Mouse (Mus musculus) embryonic facial prominence, embryonic 14.5 days (tissue): ENCODE measurements around the gene Fam124b. TPM values are rescaled to one million over a fixed set of nuclear protein-coding genes. Genes with fewer than 3 reads are reported as not detected.

Experiments
- ATAC-seq: fragments of 200-750 bp; cut with Nextera tagmentation; 2 replicates; pipeline ENCODE4 v1.8.0; 2017; ENCODE audit warnings: low read depth, moderate number of reproducible peaks, moderate TSS enrichment
- DNase-seq: peaks from one replicate; pipeline ENCODE4 v3.0.0-alpha.2; 2015; ENCODE audit warnings: low spot score
- H3K27ac ChIP-seq: fragments of 300-500 bp; sonication (generic); replicated peaks from 2 replicates; pipeline ENCODE4 v1.5.1; 2014; ENCODE audit warnings: low read depth, mild to moderate bottlenecking, low read length, moderate library complexity
- H3K27me3 ChIP-seq: fragments of 300-500 bp; sonication (generic); replicated peaks from 2 replicates; pipeline ENCODE4 v1.6.1; 2014; ENCODE audit warnings: low read length; ENCODE audit not compliant: control insufficient read depth, insufficient read depth
- H3K36me3 ChIP-seq: fragments of 300-500 bp; sonication (generic); 2 replicates; pipeline ENCODE4 v1.6.1; 2014; ENCODE audit warnings: low read length, mixed read lengths; ENCODE audit not compliant: control insufficient read depth, insufficient read depth
- H3K4me1 ChIP-seq: fragments of 300-500 bp; sonication (generic); 2 replicates; pipeline ENCODE4 v1.6.1; 2014; ENCODE audit warnings: antibody characterized with exemption, low read length; ENCODE audit not compliant: control insufficient read depth, insufficient read depth
- H3K4me2 ChIP-seq: fragments of 300-500 bp; sonication (generic); 2 replicates; pipeline ENCODE4 v1.6.1; 2014; ENCODE audit warnings: low read depth, mild to moderate bottlenecking, low read length, moderate library complexity, mixed read lengths
- H3K4me3 ChIP-seq: fragments of 300-500 bp; sonication (generic); 2 replicates; pipeline ENCODE4 v1.5.1; 2014; ENCODE audit warnings: low read depth, mild to moderate bottlenecking, low read length
- H3K9ac ChIP-seq: fragments of 300-500 bp; sonication (generic); 2 replicates; pipeline ENCODE4 v1.6.1; 2014; ENCODE audit warnings: low read depth, mild to moderate bottlenecking, low read length, moderate library complexity, mixed read lengths
- H3K9me3 ChIP-seq: fragments of 300-500 bp; sonication (generic); 2 replicates; pipeline ENCODE4 v1.6.1; 2016; ENCODE audit warnings: low read length; ENCODE audit not compliant: control insufficient read depth
- WGBS: fragments of 180-500 bp; shearing (Covaris S2); extraction: QIAGEN DNeasy Blood & Tissue Kit; methylation state at CpG from one replicate; pipeline ENCODE4 v1.1.7; 2014; 5-methylcytosine and 5-hydroxymethylcytosine counted together
- polyA plus RNA-seq: library from polyadenylated mRNA; unstranded; fragments of >200 nt; fragmentation: Nextera tagmentation; extraction: Ambion mirVana; gene quantifications from 2 replicates; pipeline ENCODE4 v1.2.1, GENCODE M21; 2014

Fam124b gene
- 1.1 and 1.4 TPM in 2 replicates for polyA plus RNA-seq

DNA sequence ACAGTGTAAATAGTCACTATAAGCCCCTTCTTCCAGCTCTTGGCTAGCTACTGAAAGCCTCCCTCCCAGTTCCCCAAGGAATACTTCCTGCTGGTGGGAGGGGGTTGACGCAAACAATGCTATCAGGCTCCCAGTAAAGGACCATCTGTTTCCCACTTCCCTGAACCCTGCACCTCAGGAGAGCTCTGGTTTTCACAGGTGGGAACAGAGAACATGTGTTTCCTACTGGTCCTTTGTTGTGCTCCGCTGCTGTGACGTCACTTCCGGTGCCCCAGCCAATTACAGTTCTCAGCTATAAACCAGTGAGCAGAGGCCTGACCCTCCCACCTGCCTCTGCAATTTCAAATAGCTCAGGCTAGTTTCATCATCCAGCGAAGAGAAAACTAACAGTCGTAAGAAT lies at the start of gene Fam124b:
Gene Fam124b (minus strand): TSS at position 206 of the 400 bp plus-strand sequence.
- H3K4me3 ChIP-seq: no peak within 1 kb of the TSS
- H3K9ac ChIP-seq: no peak within 1 kb of the TSS
- DNase-seq (peak; percentile 64), ATAC-seq (peak; percentile 74)
- 70% methylated on average over 6 of the region's 6 CpGs for WGBS
- no peaks in the 10 kb centered on the region for H3K9me3 ChIP-seq
- no peaks in the 10 kb centered on the region for H3K27me3 ChIP-seq
- no peaks in the 10 kb centered on the region for H3K4me1 ChIP-seq
- no peaks in the 10 kb centered on the region for H3K36me3 ChIP-seq
- no peak within 1 kb of the TSS; the same call in 1 of the 2 replicates for H3K27ac ChIP-seq
- H3K4me2 ChIP-seq: no peak within 1 kb of the TSS

GRCm38 (mm10) chr1:80260443-80260842 lies 42.2 kb upstream of the Fam124b start:
- no peak overlapping the region for H3K27ac ChIP-seq
- H3K9ac ChIP-seq: no peak overlapping the region
- H3K9me3 ChIP-seq: no peaks in the 10 kb centered on the region
- 81% methylated on average over 1 of the region's 1 CpGs for WGBS
- ATAC-seq (0 out of 2 replicates have a peak, but pooled peaks have one; percentile 41), DNase-seq (no peak)
- no peak overlapping the region for H3K4me3 ChIP-seq
- H3K36me3 ChIP-seq: peaks cover 10% of the 10 kb centered on the region
- H3K4me1 ChIP-seq: no peaks in the 10 kb centered on the region
- no peaks in the 10 kb centered on the region for H3K27me3 ChIP-seq
- H3K4me2 ChIP-seq: no peak overlapping the region

DNA sequence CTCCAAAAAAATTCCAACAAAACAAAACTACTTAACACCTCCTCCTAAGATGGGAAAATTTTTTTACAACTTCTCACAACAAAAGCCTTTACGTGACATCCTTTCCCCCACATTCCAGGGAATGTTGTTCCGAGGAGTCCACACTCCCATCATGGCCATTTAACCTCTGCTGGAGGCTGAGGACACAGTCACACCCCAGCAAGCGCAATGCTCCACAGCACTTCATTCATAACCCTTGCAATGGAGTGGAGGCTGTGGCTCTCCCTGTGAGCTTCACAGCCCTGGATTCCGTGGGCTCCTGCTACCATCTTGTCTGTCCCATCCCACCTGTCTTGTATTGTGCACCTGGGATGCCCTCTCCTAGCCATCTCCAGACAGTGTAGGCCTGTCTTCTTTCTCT lies 40.4 kb upstream of the Fam124b start:
- ATAC-seq: no peak

GRCm38 (mm10) chr1:80253309-80253708 lies 35.0 kb upstream of the Fam124b start:
- no peak overlapping the region for H3K4me2 ChIP-seq
- no peaks in the 10 kb centered on the region for H3K27me3 ChIP-seq
- ATAC-seq (no peak), DNase-seq (no peak)
- H3K9ac ChIP-seq: no peak overlapping the region
- H3K4me1 ChIP-seq: peaks cover 3% of the 10 kb centered on the region; the same call in 1 of the 2 replicates
- H3K4me3 ChIP-seq: no peak overlapping the region
- H3K27ac ChIP-seq: no peak overlapping the region
- H3K9me3 ChIP-seq: no peaks in the 10 kb centered on the region
- H3K36me3 ChIP-seq: no peaks in the 10 kb centered on the region

More for the DNA sequence above, 40.4 kb upstream of the Fam124b start:
- H3K9ac ChIP-seq: no peak overlapping the region
- no peaks in the 10 kb centered on the region for H3K9me3 ChIP-seq
- H3K27ac ChIP-seq: no peak overlapping the region
- H3K4me1 ChIP-seq: no peaks in the 10 kb centered on the region
- 80% methylated on average over 4 of the region's 4 CpGs for WGBS
- peaks cover 5% of the 10 kb centered on the region; the same call in 1 of the 2 replicates for H3K36me3 ChIP-seq
- DNase-seq: no peak
- no peak overlapping the region for H3K4me2 ChIP-seq
- H3K4me3 ChIP-seq: no peak overlapping the region
- H3K27me3 ChIP-seq: no peaks in the 10 kb centered on the region

- ATAC-seq: no peak
- no peak overlapping the region for H3K27ac ChIP-seq
- H3K9me3 ChIP-seq: no peaks in the 10 kb centered on the region
- no peak overlapping the region for H3K4me2 ChIP-seq
- H3K27me3 ChIP-seq: no peaks in the 10 kb centered on the region
- peaks cover 3% of the 10 kb centered on the region; the same call in 1 of the 2 replicates for H3K4me1 ChIP-seq
- H3K9ac ChIP-seq: no peak overlapping the region
- H3K36me3 ChIP-seq: no peaks in the 10 kb centered on the region
- 56% methylated on average over 5 of the region's 5 CpGs for WGBS
- no peak overlapping the region for H3K4me3 ChIP-seq
- DNase-seq: no peak
Observed at GRCm38 (mm10) chr1:80250247-80250646, 32.0 kb upstream of the Fam124b start.

- H3K9ac ChIP-seq: no peak overlapping the region
- H3K27me3 ChIP-seq: no peaks in the 10 kb centered on the region
- no peak for DNase-seq
- peaks cover 3% of the 10 kb centered on the region; the same call in 1 of the 2 replicates for H3K4me1 ChIP-seq
- no peak overlapping the region for H3K4me2 ChIP-seq
- no peak overlapping the region for H3K4me3 ChIP-seq
- no peak overlapping the region for H3K27ac ChIP-seq
- ATAC-seq: no peak
- no peaks in the 10 kb centered on the region for H3K9me3 ChIP-seq
- H3K36me3 ChIP-seq: no peaks in the 10 kb centered on the region
Observed at GRCm38 (mm10) chr1:80247131-80247530, 28.9 kb upstream of the Fam124b start.

GRCm38 (mm10) chr1:80244123-80244522 lies 25.9 kb upstream of the Fam124b start:
- Histone ChIP-seq H3K4me2 (no peak overlapping the region), H3K4me3 (no peak overlapping the region), H3K27me3 (no peaks in the 10 kb centered on the region), H3K36me3 (no peaks in the 10 kb centered on the region), H3K4me1 (no peaks in the 10 kb centered on the region), H3K9ac (no peak overlapping the region), H3K27ac (no peak overlapping the region), H3K9me3 (no peaks in the 10 kb centered on the region)
- no peak for ATAC-seq
- 64% methylated on average over 3 of the region's 3 CpGs for WGBS
- no peak for DNase-seq

DNA sequence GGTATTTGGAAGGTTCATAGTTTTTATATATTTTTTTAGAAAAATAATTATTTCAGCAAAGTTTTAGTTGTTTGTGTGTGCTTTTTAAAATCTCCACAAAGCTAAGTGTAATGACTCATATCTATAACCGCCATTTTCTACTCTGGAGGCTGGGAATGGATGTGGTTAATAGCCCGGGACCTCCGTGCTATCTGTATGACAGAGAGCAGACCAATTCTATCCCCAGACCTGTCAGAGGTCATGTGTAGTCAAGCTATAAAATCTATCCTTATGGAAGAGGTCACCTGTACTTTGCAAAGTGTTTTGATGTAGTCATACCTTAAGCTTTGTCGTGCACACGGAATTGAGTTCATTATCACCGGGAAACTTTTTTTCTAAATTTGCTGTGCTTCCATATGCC lies 23.3 kb upstream of the Fam124b start:
- ATAC-seq (no peak), DNase-seq (no peak)
- Histone ChIP-seq H3K27ac (no peak overlapping the region), H3K27me3 (no peaks in the 10 kb centered on the region), H3K4me3 (no peak overlapping the region), H3K36me3 (no peaks in the 10 kb centered on the region), H3K4me2 (no peak overlapping the region), H3K9ac (no peak overlapping the region), H3K9me3 (no peaks in the 10 kb centered on the region), H3K4me1 (no peaks in the 10 kb centered on the region)
- WGBS: 92% methylated on average over 6 of the region's 6 CpGs

DNA sequence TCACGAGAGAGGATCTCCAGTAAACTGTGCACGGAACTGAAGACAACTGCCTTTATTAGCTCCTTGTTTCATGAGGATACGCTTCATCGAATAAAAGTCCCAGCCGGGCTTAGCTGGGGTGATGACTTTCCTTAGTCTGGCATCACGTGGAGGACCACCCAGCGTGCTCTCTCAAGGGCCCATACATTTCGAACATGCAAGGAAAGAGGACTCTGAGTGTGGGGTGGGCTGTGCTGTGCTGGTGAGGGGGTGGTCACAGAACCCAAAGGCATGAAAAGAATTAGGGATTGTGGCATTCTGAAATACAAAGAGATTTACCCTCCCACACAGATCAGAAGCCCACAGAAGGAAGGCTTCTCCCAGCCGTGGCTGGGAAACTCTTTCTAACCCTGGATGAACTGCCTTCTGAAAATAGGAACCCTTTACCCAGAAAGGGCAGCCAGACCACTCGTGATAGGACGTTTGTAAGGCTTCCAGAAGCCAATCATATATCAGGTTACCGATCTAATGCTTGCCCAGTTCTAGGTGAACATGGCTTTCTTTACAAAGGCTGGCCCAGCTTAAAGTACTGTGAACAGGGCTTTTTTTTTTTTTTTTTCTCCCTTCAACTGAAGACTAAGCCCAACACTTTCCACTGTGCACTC lies 21.9 kb upstream of the Fam124b start:
- ATAC-seq (peak; percentile 53), DNase-seq (peak; percentile 60)
- Histone ChIP-seq H3K4me2 (no peak overlapping the region), H3K9me3 (no peaks in the 10 kb centered on the region), H3K27ac (no peak overlapping the region), H3K36me3 (no peaks in the 10 kb centered on the region), H3K27me3 (no peaks in the 10 kb centered on the region), H3K4me1 (no peaks in the 10 kb centered on the region), H3K4me3 (no peak overlapping the region), H3K9ac (no peak overlapping the region)
- 23% methylated on average over 12 of the region's 12 CpGs for WGBS
